Mouse (Mus musculus) heart, embryonic 11.5 days (tissue): Measurements from ENCODE around the gene Gucy2e. TPM values are rescaled to one million over a fixed set of nuclear protein-coding genes. Genes with fewer than 3 reads are reported as not detected.

Source experiments
- ATAC-seq: fragments of 200-750 bp; cut with Nextera tagmentation; replicated peaks from 2 replicates; pipeline ENCODE4 v1.8.0; 2017; ENCODE audit warnings: moderate library complexity; ENCODE audit not compliant: insufficient number of reproducible peaks, low FRiP score, low TSS enrichment
- H3K27ac ChIP-seq: fragments of 300-500 bp; sonication (generic); 2 replicates; pipeline ENCODE4 v1.5.1; 2014; ENCODE audit warnings: mild to moderate bottlenecking, low read depth, low read length
- H3K27me3 ChIP-seq: fragments of 300-500 bp; sonication (generic); 2 replicates; pipeline ENCODE4 v1.6.1; 2014; ENCODE audit warnings: mild to moderate bottlenecking, low read length, mixed read lengths; ENCODE audit not compliant: control insufficient read depth, insufficient read depth
- H3K36me3 ChIP-seq: fragments of 300-500 bp; sonication (generic); 2 replicates; pipeline ENCODE4 v1.6.1; 2014; ENCODE audit warnings: mild to moderate bottlenecking, low read length, moderate library complexity, mixed read lengths; ENCODE audit not compliant: control insufficient read depth, insufficient read depth
- H3K4me1 ChIP-seq: fragments of 300-500 bp; sonication (generic); 2 replicates; pipeline ENCODE4 v1.6.1; 2014; ENCODE audit warnings: low read length; ENCODE audit not compliant: control insufficient read depth, insufficient read depth
- H3K4me2 ChIP-seq: fragments of 300-500 bp; sonication (generic); 2 replicates; pipeline ENCODE4 v1.6.1; 2014; ENCODE audit warnings: mild to moderate bottlenecking, moderate library complexity
- H3K4me3 ChIP-seq: fragments of 300-500 bp; sonication (generic); 2 replicates; pipeline ENCODE4 v1.5.1; 2014; ENCODE audit warnings: low read depth, low read length
- H3K9ac ChIP-seq: fragments of 300-500 bp; sonication (generic); 2 replicates; pipeline ENCODE4 v1.6.1; 2014; ENCODE audit warnings: mild to moderate bottlenecking, low read depth, low read length, moderate library complexity
- H3K9me3 ChIP-seq: fragments of 300-500 bp; sonication (generic); replicated peaks from 2 replicates; pipeline ENCODE4 v1.6.1; 2016; ENCODE audit warnings: low read length; ENCODE audit not compliant: control insufficient read depth
- WGBS: fragments of 180-500 bp; shearing (Covaris S2); extraction: QIAGEN DNeasy Blood & Tissue Kit; methylation state at CpG from one replicate; pipeline ENCODE4 v1.1.7; 2014; ENCODE audit not compliant: insufficient replicate concordance; 5-methylcytosine and 5-hydroxymethylcytosine counted together
- polyA plus RNA-seq: library from polyadenylated mRNA; unstranded; fragments of >200 nt; fragmentation: Nextera tagmentation; extraction: Ambion mirVana; gene quantifications from 2 replicates; pipeline ENCODE4 v1.2.1, GENCODE M21; 2014

Gucy2e gene
- polyA plus RNA-seq, 1 experiment from 2014 or later: 0.13 TPM

- Histone ChIP-seq H3K9me3 (no peaks in the 10 kb centered on the region), H3K36me3 (no peaks in the 10 kb centered on the region), H3K9ac (no peak overlapping the region), H3K27me3 (no peaks in the 10 kb centered on the region), H3K4me3 (no peak overlapping the region), H3K27ac (no peak overlapping the region), H3K4me1 (no peaks in the 10 kb centered on the region), H3K4me2 (no peak overlapping the region)
- ATAC-seq: no peak
- WGBS: 57% methylated on average over 14 of the region's 14 CpGs
Measured at GRCm38 (mm10) chr11:69251135-69251842, 14.5 kb upstream of the Gucy2e start.

DNA sequence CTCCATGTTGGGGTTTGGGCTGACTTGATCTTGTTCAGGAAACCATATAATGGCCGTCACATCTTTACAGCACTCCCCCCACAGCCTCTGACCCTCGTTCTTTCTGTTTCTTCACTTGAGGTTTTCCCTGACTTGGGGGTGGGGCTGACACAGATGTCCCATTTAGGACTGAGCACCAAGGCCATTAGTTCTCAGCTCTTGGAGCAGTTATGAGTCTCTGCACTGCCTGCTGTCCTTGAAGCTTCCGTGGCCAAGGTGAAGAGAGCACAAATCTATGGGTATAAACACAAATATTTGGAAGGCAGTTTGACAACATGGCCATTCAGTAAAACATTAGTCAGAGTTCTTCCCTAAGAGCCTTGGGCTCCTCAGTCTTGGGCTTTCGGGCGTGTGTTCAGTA lies 13.3 kb upstream of the Gucy2e start:
- no peak overlapping the region for H3K4me2 ChIP-seq
- H3K36me3 ChIP-seq: no peaks in the 10 kb centered on the region
- peaks cover 5% of the 10 kb centered on the region for H3K4me1 ChIP-seq
- ATAC-seq: no peak
- 79% methylated on average over 5 of the region's 5 CpGs for WGBS
- H3K9me3 ChIP-seq: no peaks in the 10 kb centered on the region
- no peaks in the 10 kb centered on the region for H3K27me3 ChIP-seq
- H3K27ac ChIP-seq: no peak overlapping the region
- no peak overlapping the region for H3K9ac ChIP-seq
- H3K4me3 ChIP-seq: no peak overlapping the region

- H3K36me3 ChIP-seq: no peaks in the 10 kb centered on the region
- no peaks in the 10 kb centered on the region for H3K27me3 ChIP-seq
- 83% methylated on average over 3 of the region's 3 CpGs for WGBS
- H3K27ac ChIP-seq: no peak overlapping the region
- H3K9ac ChIP-seq: no peak overlapping the region
- no peak overlapping the region for H3K4me3 ChIP-seq
- no peak overlapping the region for H3K4me2 ChIP-seq
- H3K4me1 ChIP-seq: peaks cover 5% of the 10 kb centered on the region
- ATAC-seq: no peak
- no peaks in the 10 kb centered on the region for H3K9me3 ChIP-seq
Measured at GRCm38 (mm10) chr11:69249131-69249530, 12.3 kb upstream of the Gucy2e start.

DNA sequence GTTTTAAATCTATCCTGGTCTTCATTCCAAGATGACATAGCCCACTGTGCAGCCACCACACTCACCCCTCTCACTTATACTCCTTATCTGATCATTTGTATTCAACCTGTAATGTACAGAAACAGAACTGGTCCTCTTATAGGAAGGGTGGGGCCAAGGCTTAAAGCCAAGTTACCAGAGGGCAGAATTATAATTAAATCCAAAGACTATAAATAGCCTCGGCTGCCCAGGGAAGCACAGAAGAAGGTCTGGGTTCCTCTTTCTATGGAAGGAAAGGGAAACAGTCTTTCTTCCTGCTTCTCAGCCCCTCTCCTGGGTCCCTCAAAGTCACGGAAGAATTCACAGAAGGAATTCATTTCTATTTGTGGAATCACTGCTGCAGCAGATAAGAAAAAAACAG lies 8.8 kb upstream of the Gucy2e start:
- H3K36me3 ChIP-seq: no peaks in the 10 kb centered on the region
- ATAC-seq: no peak
- peak overlapping the region; percentile 41; the same call in 1 of the 2 replicates for H3K27ac ChIP-seq
- H3K4me2 ChIP-seq: peak overlapping the region; percentile 47
- H3K9ac ChIP-seq: 0 out of 2 replicates have a peak overlapping the region, but pooled peaks have one; percentile 34
- WGBS: 21% methylated on average over 2 of the region's 2 CpGs
- H3K4me3 ChIP-seq: 0 out of 2 replicates have a peak overlapping the region, but pooled peaks have one; percentile 14
- H3K4me1 ChIP-seq: peaks cover 5% of the 10 kb centered on the region
- H3K27me3 ChIP-seq: no peaks in the 10 kb centered on the region
- H3K9me3 ChIP-seq: no peaks in the 10 kb centered on the region

DNA sequence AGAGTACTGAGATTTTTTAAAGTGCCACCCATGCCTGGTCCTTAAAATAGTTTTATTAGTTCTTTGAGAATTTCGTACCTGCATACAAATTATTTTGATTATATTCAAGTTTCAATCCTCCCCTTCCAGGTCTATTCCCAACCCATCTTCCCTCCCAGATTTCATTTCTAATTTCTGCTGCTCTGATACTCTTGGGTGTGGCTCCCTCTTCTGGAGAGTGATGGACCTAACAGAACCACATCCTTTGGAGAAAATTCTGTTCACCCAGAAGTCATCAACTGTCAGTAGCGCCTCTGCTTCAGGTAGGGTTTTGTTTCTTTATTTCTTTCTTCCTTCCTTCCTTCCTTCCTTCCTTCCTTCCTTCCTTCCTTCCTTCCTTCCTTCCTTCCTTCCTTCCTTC lies 8.1 kb upstream of the Gucy2e start:
- no peaks in the 10 kb centered on the region for H3K36me3 ChIP-seq
- no peak overlapping the region for H3K4me2 ChIP-seq
- ATAC-seq: no peak
- H3K27ac ChIP-seq: no peak overlapping the region
- 17% methylated on average over 2 of the region's 2 CpGs for WGBS
- H3K4me3 ChIP-seq: no peak overlapping the region
- H3K9me3 ChIP-seq: no peaks in the 10 kb centered on the region
- H3K9ac ChIP-seq: no peak overlapping the region
- H3K27me3 ChIP-seq: no peaks in the 10 kb centered on the region
- H3K4me1 ChIP-seq: peaks cover 5% of the 10 kb centered on the region

GRCm38 (mm10) chr11:69236061-69236925 lies 543 bp downstream of the Gucy2e start:
- ATAC-seq: no peak

DNA sequence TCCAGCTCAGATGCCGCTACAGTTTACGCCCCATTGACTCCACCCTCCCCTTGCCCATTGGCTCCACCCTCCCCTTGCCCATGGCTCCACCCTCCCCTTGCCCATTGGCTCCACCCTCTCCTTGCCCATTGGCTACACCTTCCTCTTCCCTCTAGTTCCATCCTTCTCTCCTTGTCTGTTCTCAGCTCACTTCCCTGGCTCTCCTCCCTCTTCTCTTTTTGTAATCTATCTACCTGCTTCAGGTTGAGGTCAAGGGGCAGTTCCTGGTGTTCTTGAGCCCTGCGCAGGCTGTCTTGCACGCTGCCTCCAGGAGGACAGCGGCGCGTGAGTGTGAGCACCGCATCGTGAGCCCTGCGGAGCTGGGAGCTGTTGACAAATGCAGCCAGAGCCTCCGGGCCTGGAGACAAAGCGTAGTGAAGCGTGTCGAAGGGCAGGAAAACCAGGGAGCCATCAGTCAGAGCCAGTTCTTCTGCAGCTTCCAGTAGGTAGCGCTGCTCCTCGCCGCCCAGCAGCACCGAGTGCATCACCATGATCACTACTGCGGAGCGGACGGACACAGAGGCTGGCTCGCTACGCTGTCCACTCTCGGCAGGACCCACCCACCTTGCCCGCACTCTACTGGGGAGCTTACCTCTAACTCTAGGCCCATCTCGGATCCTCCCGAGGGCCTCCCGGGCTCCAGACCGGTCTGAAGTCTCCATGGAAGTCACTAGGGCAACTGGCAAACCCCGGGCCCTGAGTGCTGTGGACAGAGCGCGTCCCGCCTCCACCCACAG lies 1.4 kb downstream of the Gucy2e start:
- Histone ChIP-seq H3K36me3 (no peaks in the 10 kb centered on the region), H3K27me3 (peaks cover 44% of the 10 kb centered on the region)
- 1% methylated on average over 33 of the region's 33 CpGs for WGBS

More at GRCm38 (mm10) chr11:69236061-69236925, 543 bp downstream of the Gucy2e start:
- Histone ChIP-seq H3K4me2 (peak overlapping the region; percentile 86), H3K4me3 (peak overlapping the region; percentile 47), H3K27me3 (peaks cover 44% of the 10 kb centered on the region), H3K4me1 (peaks cover 6% of the 10 kb centered on the region), H3K27ac (no peak overlapping the region), H3K36me3 (no peaks in the 10 kb centered on the region), H3K9me3 (no peaks in the 10 kb centered on the region), H3K9ac (peak overlapping the region; percentile 59)
- WGBS: 3% methylated on average over 51 of the region's 51 CpGs

DNA sequence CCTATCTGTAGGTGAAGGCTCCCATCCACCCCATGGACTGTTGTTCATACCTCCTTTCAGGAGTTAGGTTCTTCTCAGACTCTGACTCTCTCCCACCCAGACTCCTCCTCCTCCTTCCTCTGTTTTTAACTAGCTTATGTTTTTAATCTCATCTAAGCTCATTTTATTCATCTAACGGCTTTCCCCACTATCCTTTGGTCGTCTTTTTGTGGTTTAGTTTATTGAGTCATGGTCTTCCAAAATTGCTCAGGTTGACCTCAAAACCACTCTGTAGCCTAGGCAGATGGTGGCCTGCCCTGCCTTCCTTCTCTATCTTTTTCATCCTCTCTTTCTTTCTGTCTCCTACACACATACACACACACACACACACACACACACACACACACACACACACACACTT lies 3.7 kb downstream of the Gucy2e start:
- H3K4me1 ChIP-seq: peaks cover 6% of the 10 kb centered on the region
- peaks cover 41% of the 10 kb centered on the region for H3K27me3 ChIP-seq
- H3K4me3 ChIP-seq: no peak overlapping the region
- H3K9me3 ChIP-seq: no peaks in the 10 kb centered on the region
- no peak overlapping the region for H3K27ac ChIP-seq
- H3K4me2 ChIP-seq: no peak overlapping the region
- ATAC-seq: no peak
- H3K36me3 ChIP-seq: no peaks in the 10 kb centered on the region
- WGBS: 75% methylated on average over 2 of the region's 2 CpGs
- H3K9ac ChIP-seq: no peak overlapping the region

More for the DNA sequence above, 1.4 kb downstream of the Gucy2e start:
- Histone ChIP-seq H3K27ac (no peak overlapping the region), H3K4me2 (peak overlapping the region; percentile 86), H3K9me3 (no peaks in the 10 kb centered on the region), H3K9ac (peak overlapping the region; percentile 59), H3K4me3 (peak overlapping the region; percentile 47), H3K4me1 (peaks cover 6% of the 10 kb centered on the region)
- ATAC-seq: peak; percentile 66; the same call in 1 of the 2 replicates
